Comparison of ENCODE assay signal across 10 mouse cellular contexts in the genomic region with DNA sequence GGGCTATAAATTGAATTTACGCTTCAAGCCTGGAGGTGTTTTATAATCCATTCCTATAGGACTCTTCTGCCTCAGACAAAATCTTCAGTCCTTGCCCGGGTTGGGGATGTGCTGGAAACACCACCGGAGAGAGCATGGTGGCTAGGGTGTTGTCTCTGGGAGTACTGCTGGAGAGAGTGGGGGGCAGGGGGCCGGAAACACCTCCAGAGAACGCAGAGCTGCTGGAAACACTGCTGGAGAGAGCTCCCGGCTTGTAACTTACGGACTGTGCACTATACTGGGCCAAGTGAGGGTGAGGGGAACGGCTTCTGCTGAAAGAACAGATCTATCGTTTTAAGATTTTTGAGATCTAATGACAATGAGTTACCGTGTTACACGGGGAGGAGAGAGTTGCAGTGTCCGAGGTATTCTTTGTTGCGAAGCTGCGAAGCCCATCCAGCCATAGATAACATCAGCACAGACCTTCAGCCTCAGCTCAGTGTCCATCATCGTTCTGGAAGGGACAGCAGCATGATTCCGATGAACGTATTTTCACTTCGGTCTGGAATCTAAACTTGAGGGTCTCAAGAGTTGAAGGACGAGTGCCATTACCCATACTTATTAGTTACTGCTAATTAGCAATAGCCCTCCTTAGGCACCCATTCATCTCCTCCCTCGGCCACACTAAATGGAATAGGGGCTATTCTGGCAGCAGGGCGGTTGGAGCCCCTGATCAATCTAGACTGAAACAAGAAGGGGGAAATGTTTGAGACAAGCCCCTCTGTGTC.
A peak's percentile ranks its signal among the peaks of the same experiment; 100 is the strongest.
DNase-seq lines count a peak whose midpoint lies in the region; ATAC-seq and TF ChIP-seq lines count a peak whose summit lies in the region.
"Had no signal": no experiment of that assay in that cellular context is flagged by ENCODE, and none has a peak within 500 bp of the region (broad histone marks: within the 10 kb centered on the region; RNA-seq: fewer than 3 reads in every experiment).

No protein-coding gene starts in this region.

- WGBS in forebrain, embryonic 10.5 days: 54% methylated on average over 21 of the region's 21 CpGs
- 30% methylated on average over 21 of the region's 21 CpGs for WGBS in forebrain, postnatal 0 days
- WGBS in kidney, embryonic 16.5 days: 23% methylated on average over 21 of the region's 21 CpGs
- 53% methylated on average over 21 of the region's 21 CpGs for WGBS in embryonic facial prominence, embryonic 14.5 days
- WGBS in limb, embryonic 14.5 days: 35% methylated on average over 21 of the region's 21 CpGs

- no peaks in the 10 kb centered on the region for H3K9me3 ChIP-seq in forebrain, embryonic 10.5 days
- no peaks in the 10 kb centered on the region for H3K9me3 ChIP-seq in forebrain, postnatal 0 days (ENCODE audit: low read length)
- H3K9me3 ChIP-seq in kidney, embryonic 16.5 days (ENCODE audit: low read length): no peaks in the 10 kb centered on the region
- no peaks in the 10 kb centered on the region for H3K9me3 ChIP-seq in embryonic facial prominence, embryonic 14.5 days (ENCODE audit: control insufficient read depth, low read length)
- no peaks in the 10 kb centered on the region for H3K9me3 ChIP-seq in limb, embryonic 14.5 days (ENCODE audit: control insufficient read depth, low read length)

- DNase-seq in forebrain, embryonic 10.5 days (ENCODE audit: extremely low spot score, low spot score): no peak
- no peak for DNase-seq in forebrain, postnatal 0 days
- no peak for DNase-seq in kidney, postnatal 36 days
- DNase-seq in embryonic facial prominence, embryonic 14.5 days (ENCODE audit: low spot score): no peak
- DNase-seq in limb, embryonic 14.5 days (ENCODE audit: low spot score): peak; percentile 25
- no peak for DNase-seq in urinary bladder, postnatal 25 days (ENCODE audit: low spot score)
- DNase-seq in frontal cortex, postnatal 36 days (ENCODE audit: low spot score in 2 of 2): no peak
- DNase-seq: gastrocnemius, postnatal 36 days had no signal

- peak overlapping the region; percentile 56; the same call in 1 of the 2 replicates for H3K27ac ChIP-seq in forebrain, embryonic 10.5 days
- no peak overlapping the region for H3K27ac ChIP-seq in forebrain, postnatal 0 days (ENCODE audit: low read depth, low read length)
- no peak overlapping the region for H3K27ac ChIP-seq in kidney, embryonic 16.5 days (ENCODE audit: low read length)
- no peak overlapping the region for H3K27ac ChIP-seq in embryonic facial prominence, embryonic 14.5 days (replicated peaks; ENCODE audit: low read depth, low read length)
- H3K27ac ChIP-seq in limb, embryonic 14.5 days (replicated peaks; ENCODE audit: low read depth, low read length): no peak overlapping the region

- no peak for TF ChIP-seq CTCF in forebrain, postnatal 0 days (IDR thresholded peaks at IDR 0.05; ENCODE audit: low read depth)

- H3K4me2 ChIP-seq in forebrain, postnatal 0 days (ENCODE audit: low read depth): no peak overlapping the region
- H3K4me2 ChIP-seq in kidney, embryonic 16.5 days (replicated peaks; ENCODE audit: low read depth, low read length): peak overlapping the region; percentile 48
- H3K4me2 ChIP-seq in embryonic facial prominence, embryonic 14.5 days (ENCODE audit: low read depth, low read length): 0 out of 2 replicates have a peak overlapping the region, but pooled peaks have one; percentile 8
- H3K4me2 ChIP-seq in limb, embryonic 14.5 days (replicated peaks; ENCODE audit: low read depth, low read length, severe bottlenecking): peak overlapping the region; percentile 29; the same call in 1 of the 2 replicates

- no peak overlapping the region for H3K9ac ChIP-seq in forebrain, postnatal 0 days
- no peak overlapping the region for H3K9ac ChIP-seq in kidney, embryonic 16.5 days (replicated peaks; ENCODE audit: low read length)
- H3K9ac ChIP-seq in embryonic facial prominence, embryonic 14.5 days (ENCODE audit: low read depth, low read length): no peak overlapping the region
- peak overlapping the region; percentile 21; the same call in 1 of the 2 replicates for H3K9ac ChIP-seq in limb, embryonic 14.5 days (ENCODE audit: low read depth, low read length, severe bottlenecking)

- TF ChIP-seq POLR2A in limb, embryonic 14.5 days (IDR thresholded peaks at IDR 0.05; ENCODE audit: borderline replicate concordance, extremely low read depth, insufficient read depth, insufficient read length): no peak

- no peak for ATAC-seq in forebrain, postnatal 0 days
- peak; percentile 46; the same call in 1 of the 2 replicates for ATAC-seq in kidney, embryonic 16.5 days (ENCODE audit: low FRiP score, low TSS enrichment)
- ATAC-seq in embryonic facial prominence, embryonic 14.5 days (ENCODE audit: low read depth): no peak
- peak; percentile 37; the same call in 1 of the 2 replicates for ATAC-seq in limb, embryonic 14.5 days (ENCODE audit: low FRiP score, low read depth)

- H3K27me3 ChIP-seq in forebrain, embryonic 10.5 days (ENCODE audit: poor library complexity, severe bottlenecking): no peaks in the 10 kb centered on the region; the same call in 1 of the 2 replicates
- no peaks in the 10 kb centered on the region for H3K27me3 ChIP-seq in forebrain, postnatal 0 days (ENCODE audit: insufficient read depth, low read length)
- no peaks in the 10 kb centered on the region for H3K27me3 ChIP-seq in kidney, embryonic 16.5 days (ENCODE audit: insufficient read depth, low read length)
- no peaks in the 10 kb centered on the region for H3K27me3 ChIP-seq in embryonic facial prominence, embryonic 14.5 days (replicated peaks; ENCODE audit: control insufficient read depth, insufficient read depth, low read length)
- H3K27me3 ChIP-seq in limb, embryonic 14.5 days (ENCODE audit: control insufficient read depth, insufficient read depth, low read length): no peaks in the 10 kb centered on the region

- H3K4me3 ChIP-seq in forebrain, embryonic 10.5 days: no peak overlapping the region
- H3K4me3 ChIP-seq in forebrain, postnatal 0 days (ENCODE audit: low read depth, low read length): no peak overlapping the region
- peak overlapping the region; percentile 16; the same call in 1 of the 2 replicates for H3K4me3 ChIP-seq in kidney, embryonic 16.5 days (ENCODE audit: low read length)
- H3K4me3 ChIP-seq in embryonic facial prominence, embryonic 14.5 days (ENCODE audit: low read depth, low read length): no peak overlapping the region
- no peak overlapping the region for H3K4me3 ChIP-seq in limb, embryonic 14.5 days (replicated peaks; ENCODE audit: low read length)
- H3K4me3 ChIP-seq: erythroblast, embryonic 14.5 days had no signal

- peaks cover 26% of the 10 kb centered on the region for H3K4me1 ChIP-seq in forebrain, embryonic 10.5 days
- 0 out of 2 replicates have a peak, but pooled peaks cover 5% of the 10 kb centered on the region for H3K4me1 ChIP-seq in forebrain, postnatal 0 days (ENCODE audit: insufficient read depth)
- H3K4me1 ChIP-seq in kidney, embryonic 16.5 days (ENCODE audit: insufficient read depth, low read length): peaks cover 15% of the 10 kb centered on the region
- peaks cover 12% of the 10 kb centered on the region for H3K4me1 ChIP-seq in embryonic facial prominence, embryonic 14.5 days (ENCODE audit: control insufficient read depth, insufficient read depth, low read length)
- H3K4me1 ChIP-seq in limb, embryonic 14.5 days (ENCODE audit: control insufficient read depth, insufficient read depth, low read length): peaks cover 23% of the 10 kb centered on the region

- no peaks in the 10 kb centered on the region for H3K36me3 ChIP-seq in forebrain, embryonic 10.5 days (replicated peaks)
- no peaks in the 10 kb centered on the region for H3K36me3 ChIP-seq in forebrain, postnatal 0 days (ENCODE audit: insufficient read depth)
- no peaks in the 10 kb centered on the region for H3K36me3 ChIP-seq in kidney, embryonic 16.5 days (ENCODE audit: insufficient read depth, low read length)
- H3K36me3 ChIP-seq in embryonic facial prominence, embryonic 14.5 days (ENCODE audit: control insufficient read depth, insufficient read depth, low read length): no peaks in the 10 kb centered on the region
- no peaks in the 10 kb centered on the region for H3K36me3 ChIP-seq in limb, embryonic 14.5 days (ENCODE audit: control insufficient read depth, insufficient read depth, low read length)

Comparison
In these comparisons a context has a peak if more than half of its experiments do, and no peak if none do; other contexts are left out.
1. ATAC-seq: peak in kidney, embryonic 16.5 days (single experiment) and limb, embryonic 14.5 days (single experiment); none in forebrain, postnatal 0 days (single experiment) and embryonic facial prominence, embryonic 14.5 days (single experiment).